Mouse (Mus musculus): ENCODE measurements at regions not wholly inside any gene's neighbourhood (a gene's known extent, or its start where the extent isn't known, plus 50 kb on each side); places are given as distances from the start of the nearest gene placed in this dataset.
A peak's percentile ranks its signal among the peaks of the same experiment; 100 is the strongest.
"Not testable (repeated sequence)": the region's sequence is repeated elsewhere in the genome, so short reads cannot be mapped to it uniquely, and the experiment has no call there.

GRCm38 (mm10) chr17:84844950-84845349 lies 54.4 kb upstream of the Lrpprc start:
- DNase-seq = peak in 1 of 2 experiments; percentile 15

GRCm38 (mm10) chr17:84846141-84846540 lies 55.6 kb upstream of the Lrpprc start:
- no peak for DNase-seq

- no peak for DNase-seq
These were observed 57.9 kb upstream of the Lrpprc start for GRCm38 (mm10) chr17:84848385-84849030.

GRCm38 (mm10) chr17:84849031-84849405 lies 58.4 kb upstream of the Lrpprc start:
- DNase-seq = no peak

- no peak for DNase-seq
These were observed 59.9 kb upstream of the Lrpprc start for GRCm38 (mm10) chr17:84850464-84850863.

GRCm38 (mm10) chr17:84850893-84851292 lies 60.3 kb upstream of the Lrpprc start:
- no peak for DNase-seq

GRCm38 (mm10) chr17:84856971-84857370 lies 66.4 kb upstream of the Lrpprc start:
- DNase-seq = no peak

GRCm38 (mm10) chr17:84858830-84859229 lies 68.2 kb upstream of the Lrpprc start:
- no peak for DNase-seq

GRCm38 (mm10) chr17:84859916-84860315 lies 69.3 kb upstream of the Lrpprc start:
- DNase-seq = no peak

GRCm38 (mm10) chr17:84860835-84861234 lies 70.2 kb upstream of the Lrpprc start:
- DNase-seq = no peak

- DNase-seq = not testable (repeated sequence)
These were observed 73.6 kb upstream of the Lrpprc start for GRCm38 (mm10) chr17:84864231-84864630.

- peak; percentile 55 to 84 for DNase-seq
These were observed 74.6 kb upstream of the Lrpprc start for GRCm38 (mm10) chr17:84865158-84865557.

- DNase-seq = no peak
These were observed 75.0 kb upstream of the Lrpprc start for GRCm38 (mm10) chr17:84865566-84865965.

GRCm38 (mm10) chr17:84869074-84869722 lies 78.6 kb upstream of the Lrpprc start:
- DNase-seq = no peak

GRCm38 (mm10) chr17:84873554-84873953 lies 83.0 kb upstream of the Lrpprc start:
- peak; percentile 77 to 88 for DNase-seq

- peak in 1 of 2 experiments; percentile 32 for DNase-seq
These were observed 82.0 kb upstream of the Ppm1b start for GRCm38 (mm10) chr17:84874494-84874893.

- DNase-seq = no peak
These were observed 81.5 kb upstream of the Ppm1b start for GRCm38 (mm10) chr17:84875031-84875430.

- DNase-seq = no peak
These were observed 80.5 kb upstream of the Ppm1b start for GRCm38 (mm10) chr17:84876037-84876436.

- DNase-seq = peak; percentile 25 to 43
These were observed 79.2 kb upstream of the Ppm1b start for GRCm38 (mm10) chr17:84877176-84877863.

- DNase-seq = peak; percentile 79 to 88
These were observed 78.7 kb upstream of the Ppm1b start for GRCm38 (mm10) chr17:84877864-84878224.

- DNase-seq = peak in 1 of 2 experiments; percentile 44
These were observed 78.2 kb upstream of the Ppm1b start for GRCm38 (mm10) chr17:84878316-84878715.

GRCm38 (mm10) chr17:84879146-84879545 lies 77.4 kb upstream of the Ppm1b start:
- DNase-seq = no peak

GRCm38 (mm10) chr17:84880946-84881345 lies 75.6 kb upstream of the Ppm1b start:
- DNase-seq = no peak

GRCm38 (mm10) chr17:84888525-84888924 lies 68.0 kb upstream of the Ppm1b start:
- no peak for DNase-seq
